ENCODE assay signal across 9 mouse cellular contexts in genomic region chr9:54821442-54822100, GRCm38 (mm10). TPM values are rescaled to one million over a fixed set of nuclear protein-coding genes. Genes with fewer than 3 reads are reported as not detected.
A peak's percentile ranks its signal among the peaks of the same experiment; 100 is the strongest.
DNase-seq lines count a peak whose midpoint lies in the region; ATAC-seq lines count a peak whose summit lies in the region.
"Had no signal": no experiment of that assay in that cellular context is flagged by ENCODE, and none has a peak within 500 bp of the region (broad histone marks: within the 10 kb centered on the region; RNA-seq: fewer than 3 reads in every experiment).

No protein-coding gene starts in this region.

- no peaks in the 10 kb centered on the region for H3K4me1 ChIP-seq in liver, embryonic 12.5 days
- 0 out of 2 replicates have a peak, but pooled peaks cover 3% of the 10 kb centered on the region for H3K4me1 ChIP-seq in kidney, embryonic 16.5 days (ENCODE audit: insufficient read depth, low read length)
- H3K4me1 ChIP-seq in limb, embryonic 15.5 days, result peaks cover 12% of the 10 kb centered on the region
- peaks cover 4% of the 10 kb centered on the region; the same call in 1 of the 2 replicates for H3K4me1 ChIP-seq in neural tube, embryonic 12.5 days
- H3K4me1 ChIP-seq: lung, embryonic 15.5 days had no signal

- ATAC-seq in liver, embryonic 12.5 days, result no peak
- ATAC-seq in kidney, embryonic 16.5 days (ENCODE audit: low FRiP score, low TSS enrichment), result peak; percentile 81; the same call in 1 of the 2 replicates
- ATAC-seq in limb, embryonic 15.5 days (ENCODE audit: insufficient number of reproducible peaks, low FRiP score, low TSS enrichment, low read depth), result 0 out of 2 replicates have a peak, but pooled peaks have one; percentile 55
- ATAC-seq in neural tube, embryonic 12.5 days (ENCODE audit: low FRiP score, low read depth), result peak; percentile 78
- ATAC-seq in monocyte, adult 5-6 weeks (replicated peaks; ENCODE audit: insufficient number of reproducible peaks, low FRiP score, low TSS enrichment, poor library complexity, severe bottlenecking), result no peak

- H3K9ac ChIP-seq in liver, embryonic 12.5 days, result no peak overlapping the region
- no peak overlapping the region for H3K9ac ChIP-seq in kidney, embryonic 16.5 days (replicated peaks; ENCODE audit: low read length)
- H3K9ac ChIP-seq in limb, embryonic 15.5 days, result no peak overlapping the region
- H3K9ac ChIP-seq in neural tube, embryonic 12.5 days, result no peak overlapping the region
- H3K9ac ChIP-seq: lung, embryonic 15.5 days had no signal

- H3K4me3 ChIP-seq in liver, embryonic 12.5 days, result no peak overlapping the region
- H3K4me3 ChIP-seq in kidney, embryonic 16.5 days (ENCODE audit: low read length), result no peak overlapping the region
- no peak overlapping the region for H3K4me3 ChIP-seq in limb, embryonic 15.5 days
- no peak overlapping the region for H3K4me3 ChIP-seq in neural tube, embryonic 12.5 days
- H3K4me3 ChIP-seq: lung, embryonic 15.5 days had no signal

- 55% methylated on average over 5 of the region's 5 CpGs for WGBS in liver, embryonic 12.5 days (ENCODE audit: insufficient replicate concordance)
- WGBS in kidney, embryonic 16.5 days, result 58% methylated on average over 5 of the region's 5 CpGs
- WGBS in limb, embryonic 15.5 days, result 37% methylated on average over 5 of the region's 5 CpGs
- 56% methylated on average over 5 of the region's 5 CpGs for WGBS in neural tube, embryonic 12.5 days

- no peaks in the 10 kb centered on the region for H3K36me3 ChIP-seq in liver, embryonic 12.5 days
- H3K36me3 ChIP-seq in kidney, embryonic 16.5 days (ENCODE audit: insufficient read depth, low read length), result no peaks in the 10 kb centered on the region
- no peaks in the 10 kb centered on the region for H3K36me3 ChIP-seq in limb, embryonic 15.5 days
- no peaks in the 10 kb centered on the region for H3K36me3 ChIP-seq in neural tube, embryonic 12.5 days
- H3K36me3 ChIP-seq: lung, embryonic 15.5 days had no signal

- DNase-seq in liver, result peak; percentile 11
- peak; percentile 76 for DNase-seq in brain, adult 2 months (ENCODE audit: low read depth, low spot score)
- DNase-seq in frontal cortex, adult 2 months (ENCODE audit: extremely low spot score in 1 of 2, low spot score in 1 of 2), result peak; percentile 6 to 82

- no peaks in the 10 kb centered on the region for H3K9me3 ChIP-seq in liver, embryonic 12.5 days (replicated peaks)
- H3K9me3 ChIP-seq in kidney, embryonic 16.5 days (ENCODE audit: low read length), result no peaks in the 10 kb centered on the region
- H3K9me3 ChIP-seq in limb, embryonic 15.5 days, result no peaks in the 10 kb centered on the region
- H3K9me3 ChIP-seq in neural tube, embryonic 12.5 days, result no peaks in the 10 kb centered on the region
- H3K9me3 ChIP-seq: lung, embryonic 15.5 days had no signal

- H3K27ac ChIP-seq in liver, embryonic 12.5 days, result no peak overlapping the region
- no peak overlapping the region for H3K27ac ChIP-seq in kidney, embryonic 16.5 days (ENCODE audit: low read length)
- no peak overlapping the region for H3K27ac ChIP-seq in limb, embryonic 15.5 days
- H3K27ac ChIP-seq in neural tube, embryonic 12.5 days, result no peak overlapping the region
- H3K27ac ChIP-seq: lung, embryonic 15.5 days had no signal

- peaks cover 15% of the 10 kb centered on the region; the same call in 1 of the 2 replicates for H3K27me3 ChIP-seq in liver, embryonic 12.5 days (replicated peaks)
- no peaks in the 10 kb centered on the region; the same call in 1 of the 2 replicates for H3K27me3 ChIP-seq in kidney, embryonic 16.5 days (ENCODE audit: insufficient read depth, low read length)
- no peaks in the 10 kb centered on the region for H3K27me3 ChIP-seq in limb, embryonic 15.5 days
- H3K27me3 ChIP-seq in neural tube, embryonic 12.5 days (replicated peaks), result peaks cover 3% of the 10 kb centered on the region; the same call in 1 of the 2 replicates
- H3K27me3 ChIP-seq: lung, embryonic 15.5 days had no signal

- no peak overlapping the region for H3K4me2 ChIP-seq in liver, embryonic 12.5 days
- H3K4me2 ChIP-seq in kidney, embryonic 16.5 days (replicated peaks; ENCODE audit: low read depth, low read length), result no peak overlapping the region
- no peak overlapping the region for H3K4me2 ChIP-seq in limb, embryonic 15.5 days
- no peak overlapping the region for H3K4me2 ChIP-seq in neural tube, embryonic 12.5 days (replicated peaks)
- H3K4me2 ChIP-seq: lung, embryonic 15.5 days had no signal

RNA-seq across cellular contexts. Expression of gene Ireb2, which starts 42.0 kb away (rescaled TPM):
- 17.9 and 18.2 TPM in 2 replicates for polyA plus RNA-seq in liver, embryonic 12.5 days (2016; fragmentation: Nextera tagmentation; extraction: Ambion mirVana)
- 26.9 and 30.1 TPM in 2 replicates for polyA plus RNA-seq in frontal cortex, adult 2 months (2012; rRNA removed)
- 35.4 and 37.9 TPM in 2 replicates for polyA plus RNA-seq in kidney, embryonic 16.5 days (2015; fragmentation: Nextera tagmentation; extraction: Ambion mirVana)
- polyA plus RNA-seq in limb, embryonic 15.5 days (2015; fragmentation: Nextera tagmentation; extraction: Ambion mirVana), result 23.2 and 26.6 TPM in 2 replicates
- polyA plus RNA-seq in neural tube, embryonic 12.5 days (2016; fragmentation: Nextera tagmentation; extraction: Ambion mirVana), result 59.6 and 64.5 TPM in 2 replicates
- 21.2 to 58.3 TPM (median 23.0 TPM) in 3 replicates for total RNA-seq in monocyte, adult 5-6 weeks (2017)

RNA-seq across cellular contexts. Expression of gene Crabp1, which starts 57.0 kb away (rescaled TPM):
- polyA plus RNA-seq in liver, embryonic 12.5 days (2016; fragmentation: Nextera tagmentation; extraction: Ambion mirVana), result 7.5 and 10.8 TPM in 2 replicates
- 10.8 and 16.7 TPM in 2 replicates for polyA plus RNA-seq in frontal cortex, adult 2 months (2012; rRNA removed)
- polyA plus RNA-seq in kidney, embryonic 16.5 days (2015; fragmentation: Nextera tagmentation; extraction: Ambion mirVana), result 53.8 and 62.5 TPM in 2 replicates
- polyA plus RNA-seq in limb, embryonic 15.5 days (2015; fragmentation: Nextera tagmentation; extraction: Ambion mirVana), result 582 and 638 TPM in 2 replicates
- 644 and 768 TPM in 2 replicates for polyA plus RNA-seq in neural tube, embryonic 12.5 days (2016; fragmentation: Nextera tagmentation; extraction: Ambion mirVana)
- total RNA-seq in monocyte, adult 5-6 weeks (2017), result not detected in 3 replicates

Comparison
In these comparisons a context has a peak if more than half of its experiments do, and no peak if none do; other contexts are left out.
1. DNase-seq: peak in every context shown above with its lines; median percentile 76 in brain, adult 2 months; 44 in frontal cortex, adult 2 months; 11 in liver.
2. ATAC-seq: peak in kidney, embryonic 16.5 days (single experiment), limb, embryonic 15.5 days (single experiment) and neural tube, embryonic 12.5 days (single experiment); none in liver, embryonic 12.5 days (single experiment) and monocyte, adult 5-6 weeks (single experiment).